Mouse (Mus musculus): Measurements from ENCODE around the gene Sik3.

- TF ChIP-seq CTCF (IDR thresholded peaks at IDR 0.05; ENCODE audit: insufficient read depth, low read length) (no peak), POLR2A (IDR thresholded peaks at IDR 0.05; ENCODE audit: borderline replicate concordance, extremely low read depth, low read depth, low read length) (no peak)
These were observed 168.7 kb downstream of the Sik3 start for GRCm38 (mm10) chr9:46181297-46181696.

Data from lung, adult 2 months (tissue).